ENCODE assay signal across 10 mouse cellular contexts in genomic region chr3:35088241-35089080, GRCm38 (mm10).
DNase-seq lines count a peak whose midpoint lies in the region; ATAC-seq lines count a peak whose summit lies in the region.
"Had no signal": no experiment of that assay in that cellular context is flagged by ENCODE, and none has a peak within 500 bp of the region (broad histone marks: within the 10 kb centered on the region; RNA-seq: fewer than 3 reads in every experiment).

No protein-coding gene starts in this region.

- H3K27me3 ChIP-seq in kidney, embryonic 16.5 days (ENCODE audit: insufficient read depth, low read length), result no peaks in the 10 kb centered on the region
- H3K27me3 ChIP-seq in forebrain, embryonic 16.5 days (replicated peaks; ENCODE audit: control insufficient read depth, insufficient read depth, low read length), result no peaks in the 10 kb centered on the region
- H3K27me3 ChIP-seq: limb, embryonic 15.5 days; stomach, embryonic 15.5 days had no signal

- WGBS in kidney, embryonic 16.5 days, result 48% methylated on average over 19 of the region's 19 CpGs
- WGBS in forebrain, embryonic 16.5 days, result 5% methylated on average over 19 of the region's 19 CpGs

- H3K36me3 ChIP-seq in kidney, embryonic 16.5 days (ENCODE audit: insufficient read depth, low read length), result no peaks in the 10 kb centered on the region
- H3K36me3 ChIP-seq in forebrain, embryonic 16.5 days (ENCODE audit: control insufficient read depth, insufficient read depth), result no peaks in the 10 kb centered on the region
- H3K36me3 ChIP-seq: limb, embryonic 15.5 days; stomach, embryonic 15.5 days had no signal

- no peak overlapping the region for H3K27ac ChIP-seq in kidney, embryonic 16.5 days (ENCODE audit: low read length)
- H3K27ac ChIP-seq in forebrain, embryonic 16.5 days (ENCODE audit: low read length), result peak overlapping the region; percentile 72
- H3K27ac ChIP-seq: limb, embryonic 15.5 days; stomach, embryonic 15.5 days had no signal

- ATAC-seq in kidney, embryonic 16.5 days (ENCODE audit: low FRiP score, low TSS enrichment), result peak; percentile 58
- ATAC-seq in forebrain, embryonic 16.5 days, result peak; percentile 80

- H3K9ac ChIP-seq in kidney, embryonic 16.5 days (replicated peaks; ENCODE audit: low read length), result no peak overlapping the region
- H3K9ac ChIP-seq in forebrain, embryonic 16.5 days (replicated peaks; ENCODE audit: low read depth, low read length), result no peak overlapping the region
- H3K9ac ChIP-seq: limb, embryonic 15.5 days; stomach, embryonic 15.5 days had no signal

- H3K4me3 ChIP-seq in kidney, embryonic 16.5 days (ENCODE audit: low read length), result no peak overlapping the region
- no peak overlapping the region for H3K4me3 ChIP-seq in forebrain, embryonic 16.5 days (replicated peaks; ENCODE audit: low read length)
- H3K4me3 ChIP-seq: limb, embryonic 15.5 days; stomach, embryonic 15.5 days had no signal

- 0 out of 2 replicates have a peak, but pooled peaks cover 8% of the 10 kb centered on the region for H3K4me1 ChIP-seq in kidney, embryonic 16.5 days (ENCODE audit: insufficient read depth, low read length)
- peaks cover 26% of the 10 kb centered on the region for H3K4me1 ChIP-seq in forebrain, embryonic 16.5 days (replicated peaks; ENCODE audit: control insufficient read depth, insufficient read depth, low read length)
- H3K4me1 ChIP-seq: limb, embryonic 15.5 days had no signal

- DNase-seq in kidney, adult 18-20 months, result no peak
- DNase-seq in left cerebral cortex, adult 18-20 months (ENCODE audit: low spot score in 2 of 2), result peak; percentile 29 to 38
- DNase-seq in retina, embryonic 14.5 days (ENCODE audit: low spot score), result peak; percentile 70
- DNase-seq in lung, postnatal 14 days, result no peak
- DNase-seq in adrenal gland, postnatal 36 days, result no peak
- no peak for DNase-seq in spleen, adult 12 weeks (ENCODE audit: low spot score)

- no peak overlapping the region for H3K4me2 ChIP-seq in kidney, embryonic 16.5 days (replicated peaks; ENCODE audit: low read depth, low read length)
- no peak overlapping the region for H3K4me2 ChIP-seq in forebrain, embryonic 16.5 days (ENCODE audit: low read length)
- H3K4me2 ChIP-seq: limb, embryonic 15.5 days; stomach, embryonic 15.5 days had no signal

- H3K9me3 ChIP-seq in kidney, embryonic 16.5 days (ENCODE audit: low read length), result no peaks in the 10 kb centered on the region
- no peaks in the 10 kb centered on the region for H3K9me3 ChIP-seq in forebrain, embryonic 16.5 days (ENCODE audit: control insufficient read depth, low read length)
- H3K9me3 ChIP-seq: limb, embryonic 15.5 days; stomach, embryonic 15.5 days had no signal

Comparison
In these comparisons a context has a peak if more than half of its experiments do, and no peak if none do; other contexts are left out.
1. DNase-seq: peak in left cerebral cortex, adult 18-20 months (2 of 2) and retina, embryonic 14.5 days (single experiment); none in kidney, adult 18-20 months (single experiment), lung, postnatal 14 days (single experiment), adrenal gland, postnatal 36 days (0 of 2) and spleen, adult 12 weeks (single experiment).